Mouse (Mus musculus) frontal cortex, adult 2 months (tissue): Measurements from ENCODE around the gene Trim37. TPM values are rescaled to one million over a fixed set of nuclear protein-coding genes. Genes with fewer than 3 reads are reported as not detected.

ENCODE experiments used
- DNase-seq, 2 experiments: peaks; one replicate each; pipeline ENCODE4 v3.0.0; 2022; ENCODE audit warnings: low spot score in 1 of 2; ENCODE audit errors: extremely low spot score in 1 of 2
- polyA plus RNA-seq: library from polyadenylated mRNA; depleted of rRNA; stranded (reverse); fragments of >200 nt; gene quantifications from 2 replicates; pipeline ENCODE4 v1.2.3, GENCODE M21; 2012; rRNA removed

The Trim37 gene
- 115 TPM in 2 replicates for polyA plus RNA-seq

DNA sequence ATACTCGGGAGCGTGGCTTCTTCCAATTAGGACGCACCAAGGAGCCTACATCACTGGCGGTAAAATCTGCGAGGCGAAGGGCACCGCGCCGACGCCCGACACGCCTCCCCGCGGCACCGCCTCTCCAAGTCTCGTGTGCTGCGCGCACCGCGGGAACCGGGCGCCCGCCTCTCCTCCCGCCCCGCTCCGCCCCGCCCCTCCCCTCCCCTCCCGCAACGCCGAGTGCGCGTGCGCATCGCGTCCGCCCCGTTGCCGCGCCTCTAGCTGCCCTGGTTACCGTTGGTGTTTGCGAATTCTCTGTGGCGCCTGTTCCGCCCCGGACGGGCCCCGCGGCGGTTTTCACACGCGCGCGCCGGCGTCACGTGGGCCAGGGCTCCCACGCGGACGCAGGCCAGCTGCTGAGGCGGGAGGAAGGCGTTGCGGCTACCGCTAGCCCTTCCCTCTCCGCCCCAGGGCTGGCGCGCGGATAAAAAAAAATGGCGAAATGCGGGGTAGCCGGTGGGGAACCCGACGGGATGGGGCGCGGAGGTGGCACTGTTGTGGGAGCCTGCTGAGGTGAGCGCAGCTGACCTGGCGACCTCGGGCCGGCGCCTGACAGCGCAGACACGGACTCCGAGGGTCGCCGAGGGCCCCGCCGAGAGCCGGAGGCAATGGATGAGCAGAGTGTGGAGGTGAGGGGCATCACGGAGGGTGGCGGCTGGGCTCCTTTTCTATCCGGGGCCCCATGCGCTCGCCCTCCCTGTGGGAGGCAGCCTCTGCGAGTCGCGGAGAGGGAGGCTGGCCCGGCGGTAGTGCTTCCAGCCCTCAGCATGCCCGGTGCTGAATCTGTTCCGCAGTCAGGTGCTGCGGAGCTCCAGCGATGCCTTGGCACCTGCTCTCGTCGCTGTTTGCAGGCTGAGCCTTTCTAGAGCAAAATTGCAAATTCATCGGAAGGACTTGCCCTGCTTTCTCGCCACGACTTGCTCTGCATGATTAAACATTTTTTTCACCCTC is at the start of gene Trim37:
Gene Trim37, plus strand, starts transcription at position 254 of the 993 bp plus-strand sequence.
- peak; percentile 69 to 90 for DNase-seq

DNA sequence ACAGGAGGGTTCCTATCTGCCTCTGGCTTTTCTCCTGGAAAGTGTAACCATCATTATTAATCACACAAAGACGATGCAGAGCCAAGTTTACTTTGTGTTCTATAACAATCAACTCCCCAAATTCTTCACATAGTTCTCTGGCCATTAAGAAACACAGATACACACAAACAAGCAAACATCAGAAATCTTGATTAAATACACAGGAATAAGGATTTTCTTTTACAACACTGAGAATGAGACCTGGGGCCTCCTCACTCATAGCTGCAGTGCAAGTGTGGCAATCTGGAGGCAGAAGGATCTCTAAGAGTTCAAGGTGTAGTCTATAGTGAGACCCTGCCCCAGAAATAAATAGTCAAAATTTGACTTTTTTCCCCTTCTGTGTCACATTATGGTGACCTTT is 43.2 kb upstream of the Trim37 start:
- no peak for DNase-seq

DNA sequence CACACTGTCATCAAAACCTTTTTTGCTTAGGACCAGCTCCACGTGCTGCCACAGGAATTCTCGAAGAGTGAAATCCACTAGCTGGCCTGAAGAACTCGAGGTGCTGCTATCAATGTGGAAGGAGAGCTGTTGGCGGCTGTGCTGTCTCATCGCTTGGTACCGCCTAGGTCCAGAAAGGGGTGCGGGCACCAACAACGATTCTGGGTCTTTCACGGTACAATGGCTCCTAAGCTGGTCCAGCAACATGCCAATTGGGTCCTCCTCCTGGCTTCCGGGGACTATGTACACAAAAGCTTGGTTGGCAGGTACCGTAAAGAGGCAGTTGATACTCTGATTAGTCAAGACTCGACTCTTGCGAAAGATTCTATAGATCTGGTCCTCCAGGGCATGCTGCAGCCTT is 41.4 kb upstream of the Trim37 start:
- no peak for DNase-seq

DNA sequence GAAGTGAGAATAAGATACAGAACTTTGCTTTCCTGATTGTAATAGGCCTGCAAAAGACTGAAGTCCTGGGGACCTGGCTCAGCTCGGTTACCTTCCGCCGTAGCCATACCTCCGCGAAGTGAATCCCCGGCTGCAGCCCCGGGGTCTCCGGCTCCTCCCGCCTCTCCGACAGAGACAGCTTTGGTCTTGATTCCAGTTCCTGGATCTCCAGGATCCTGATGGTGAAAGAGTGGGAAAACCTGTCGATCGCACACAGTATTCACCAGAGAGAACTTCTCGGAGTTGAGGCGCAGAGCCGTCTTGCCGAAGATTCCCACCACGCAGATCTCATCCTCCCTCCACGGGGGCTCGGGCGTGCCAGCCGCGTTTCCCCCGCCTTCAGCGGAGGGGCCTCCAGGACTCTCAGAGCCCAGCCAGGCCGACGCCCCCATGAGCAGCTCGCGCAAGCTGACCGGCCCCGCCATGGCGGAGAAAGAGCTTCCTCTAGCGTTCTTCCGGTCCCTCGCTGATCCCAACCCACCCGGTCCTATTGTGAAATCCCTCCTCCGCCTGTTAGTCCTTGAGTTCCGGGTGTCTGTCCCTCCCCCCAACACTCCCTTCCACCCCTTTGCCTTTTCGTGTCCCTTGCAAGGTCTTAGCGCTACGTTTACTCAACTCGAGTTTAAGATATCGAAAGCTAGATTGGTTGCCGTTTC is 40.4 kb upstream of the Trim37 start, which contains the start of gene Smg8:
Gene Smg8, minus strand, starts transcription at position 485 of the 695 bp plus-strand sequence.
- peak; percentile 44 to 88 for DNase-seq

DNA sequence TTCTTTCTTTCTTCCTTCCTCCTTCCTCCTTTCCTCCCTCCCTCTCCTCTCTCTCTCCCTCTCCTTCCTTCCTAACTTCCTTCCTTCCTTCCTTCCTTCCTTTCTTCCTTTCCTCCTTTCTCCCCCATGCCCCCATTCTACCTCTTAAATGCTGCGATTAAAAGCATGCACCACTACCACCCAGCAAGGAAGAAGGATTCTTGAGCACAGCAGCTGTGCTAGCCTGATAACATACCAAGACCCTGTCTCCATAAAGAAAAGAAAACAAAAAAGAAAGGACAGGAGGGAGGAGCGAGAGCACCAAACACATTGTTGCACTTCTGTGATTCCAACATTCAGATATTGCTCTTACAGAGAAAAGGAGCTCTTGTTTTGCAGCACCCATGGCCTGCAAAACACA is 39.7 kb upstream of the Trim37 start:
- no peak for DNase-seq

DNA sequence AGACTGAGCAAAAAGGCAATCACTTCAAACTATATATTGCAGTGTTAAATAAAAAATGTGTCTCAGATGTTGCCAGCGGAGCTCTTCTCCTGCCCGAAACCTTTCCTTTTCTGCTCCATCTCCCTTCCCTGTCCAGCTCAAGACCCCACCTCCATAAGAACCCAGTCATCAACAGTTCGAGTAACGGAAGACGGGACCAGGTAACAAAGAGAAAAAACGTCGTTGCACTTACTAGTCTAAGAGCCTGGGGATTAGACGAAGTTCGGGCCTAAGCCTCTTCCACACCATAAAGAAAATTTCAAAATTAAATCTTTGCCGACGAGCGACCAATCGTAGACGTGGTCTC is 18.5 kb upstream of the Trim37 start, which contains the start of gene Prr11:
Gene Prr11, minus strand, starts transcription at position 300 of the 346 bp plus-strand sequence.
- no peak for DNase-seq

DNA sequence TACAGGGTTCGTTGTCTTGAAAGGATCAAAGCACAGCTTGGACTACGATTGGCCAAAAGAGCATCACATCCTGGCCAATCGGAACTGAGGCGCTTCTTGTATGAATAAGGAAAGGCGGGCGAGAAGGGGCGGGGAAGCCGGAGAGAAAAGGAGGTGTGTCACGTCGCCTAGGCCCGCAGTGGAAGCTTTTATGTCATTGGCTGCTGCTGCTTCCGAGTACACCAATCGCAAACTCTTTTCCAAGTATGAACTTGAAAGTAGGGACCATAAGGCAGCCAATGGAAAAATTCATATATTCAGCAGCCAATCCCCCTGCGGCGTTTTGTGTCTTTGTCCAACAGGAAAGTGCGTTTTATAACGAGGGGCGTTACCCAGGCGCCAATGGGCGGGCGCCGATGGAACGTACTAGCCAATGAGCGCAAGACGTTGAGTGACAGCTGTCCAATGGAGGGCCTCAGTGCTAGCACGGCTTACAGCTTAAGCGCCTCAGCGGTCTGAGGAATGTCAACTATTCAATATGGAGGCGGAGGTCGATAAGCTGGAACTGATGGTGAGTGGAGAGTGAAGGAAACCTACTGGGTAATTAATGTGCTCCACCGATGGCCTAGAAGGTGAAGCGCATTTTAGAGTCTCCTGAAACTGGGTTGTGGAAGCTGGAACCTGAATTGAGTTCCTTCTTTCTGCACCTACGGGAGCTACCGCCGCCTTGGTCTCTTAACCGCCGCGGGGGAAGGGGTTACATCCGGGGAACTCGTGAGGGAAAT is 17.9 kb upstream of the Trim37 start, which contains the start of gene Ska2:
Gene Ska2, plus strand, starts transcription at position 480 of the 764 bp plus-strand sequence.
- DNase-seq, result peak; percentile 98 to 99

DNA sequence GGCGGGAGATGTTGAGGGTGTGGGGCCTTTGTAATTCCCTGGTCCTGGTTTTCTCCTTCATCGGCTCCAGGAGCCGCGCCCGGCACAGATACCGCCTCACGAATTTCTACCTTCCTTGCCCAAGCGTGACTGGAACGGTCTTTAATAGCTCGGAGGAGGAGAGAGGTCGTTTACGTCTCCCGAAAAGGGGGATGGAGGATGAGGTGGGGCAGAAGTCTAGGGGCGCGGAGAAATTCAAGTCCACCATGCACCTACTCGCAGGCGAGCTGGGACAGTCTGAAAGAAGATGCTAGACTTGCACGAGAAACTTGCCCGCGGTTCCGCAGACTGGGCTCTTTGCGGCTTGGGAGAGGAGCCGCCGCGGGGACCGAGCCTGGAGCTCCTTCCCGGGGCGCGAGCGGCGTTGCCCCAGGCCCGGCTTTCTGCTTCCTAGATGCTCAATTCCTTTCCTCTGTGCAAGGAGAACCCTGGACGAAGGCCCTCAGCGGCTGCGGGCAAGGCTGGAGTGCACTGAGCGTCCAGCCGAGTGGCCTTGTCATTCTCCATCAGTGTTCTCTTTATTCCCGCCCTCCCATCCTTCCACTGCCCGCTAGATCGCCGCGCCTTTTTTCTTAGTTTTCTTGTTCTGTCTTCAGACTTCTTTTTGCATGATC is 17.2 kb upstream of the Trim37 start:
- DNase-seq, result peak in 1 of 2 experiments; percentile 9

DNA sequence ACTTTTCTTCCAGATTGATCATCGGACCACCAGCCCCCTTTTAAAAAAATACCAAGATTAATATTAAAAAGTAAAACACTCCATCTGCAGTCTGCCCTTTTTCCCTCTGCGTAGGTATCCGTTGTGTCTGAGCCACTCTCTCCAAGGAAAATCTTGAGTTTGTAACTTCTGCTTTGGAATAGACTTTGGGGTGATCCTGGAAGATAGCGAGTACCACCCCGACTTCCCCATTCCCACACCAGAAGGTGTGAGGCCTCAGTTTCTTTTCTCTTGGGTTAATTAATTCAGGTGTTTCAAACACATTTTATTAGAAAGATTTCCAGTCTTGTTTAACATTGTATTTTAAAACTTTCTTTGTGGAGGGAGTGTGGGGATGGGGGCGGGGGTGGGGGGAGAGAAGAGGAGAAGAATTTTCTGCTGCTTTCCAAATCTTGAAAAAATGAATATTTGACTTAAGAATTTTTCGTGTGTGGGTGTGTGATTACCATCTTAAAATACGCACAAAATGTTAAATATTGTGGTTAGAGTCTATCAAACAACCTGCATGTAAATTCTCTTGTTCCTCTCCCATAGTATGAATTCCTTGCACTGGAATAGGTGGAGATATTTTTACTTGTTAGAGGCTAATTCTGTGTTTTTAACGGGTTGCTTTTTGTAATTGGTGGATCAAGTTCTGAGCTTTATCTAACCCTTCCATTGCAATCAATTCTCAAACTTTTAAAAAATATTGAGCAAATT is 16.5 kb upstream of the Trim37 start:
- no peak for DNase-seq

DNA sequence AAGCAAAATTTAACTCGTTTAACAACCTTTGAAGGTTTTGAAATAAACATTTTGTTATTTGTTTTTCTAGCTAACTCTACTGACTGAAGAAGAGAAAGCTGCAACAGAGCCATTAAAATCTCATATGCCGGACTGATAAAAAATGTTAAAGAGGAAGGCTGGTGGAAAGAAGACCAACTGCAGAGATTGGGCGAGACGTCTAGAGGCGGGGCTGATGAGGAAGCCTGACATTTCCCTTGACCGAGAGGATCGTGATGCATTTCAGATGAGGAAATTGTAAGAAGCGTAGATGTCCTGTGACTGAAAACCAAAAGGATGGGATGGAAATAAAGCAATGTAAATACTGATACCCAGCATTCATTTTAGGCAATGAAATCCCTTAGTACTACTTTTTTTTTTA is 5.0 kb upstream of the Trim37 start:
- no peak for DNase-seq

DNA sequence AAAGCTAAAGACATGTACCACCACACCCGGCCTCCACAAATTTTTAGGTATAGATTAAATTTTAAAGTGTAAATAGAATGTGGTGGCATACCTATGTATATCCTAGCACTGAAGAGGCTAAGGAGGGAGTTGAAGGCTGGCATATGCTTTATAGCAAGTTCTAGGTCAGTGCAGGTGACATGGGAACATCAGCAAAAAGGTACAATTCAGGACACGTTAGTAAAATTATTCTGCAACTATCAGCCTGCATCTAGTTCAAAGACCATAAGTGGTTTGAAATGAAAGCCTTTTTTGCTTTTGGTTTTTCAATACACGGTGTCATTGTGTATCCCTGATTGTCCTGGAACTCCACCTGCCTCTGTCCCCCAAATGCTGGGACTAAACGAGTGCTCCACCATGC is 1.3 kb upstream of the Trim37 start:
- no peak for DNase-seq

DNA sequence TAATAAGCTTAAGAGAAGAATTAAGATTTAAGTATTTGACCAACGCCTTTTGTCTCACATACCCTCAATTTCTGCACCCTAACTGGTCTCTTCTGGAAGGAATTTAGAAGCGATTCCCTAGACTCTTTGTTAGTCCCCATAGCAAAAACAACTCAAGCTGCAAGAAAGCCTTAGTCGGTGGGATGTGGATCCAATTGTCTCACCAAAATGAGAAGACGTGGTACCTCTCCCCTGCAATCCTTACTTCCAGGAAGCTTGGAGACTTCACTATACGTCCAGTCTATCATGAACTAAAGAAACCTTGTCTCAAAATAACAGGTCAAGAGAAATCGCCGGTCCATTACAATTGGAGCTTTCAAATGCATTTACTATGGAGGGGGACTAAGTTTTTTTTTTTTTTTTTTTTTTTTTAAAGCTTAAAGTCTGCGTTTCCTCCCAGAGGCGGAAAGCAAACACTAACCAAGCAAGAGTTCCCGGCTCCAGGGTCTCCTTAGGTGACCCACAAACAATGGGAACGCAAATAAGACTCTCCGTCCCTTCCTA is 525 bp upstream of the Trim37 start:
- no peak for DNase-seq

DNA sequence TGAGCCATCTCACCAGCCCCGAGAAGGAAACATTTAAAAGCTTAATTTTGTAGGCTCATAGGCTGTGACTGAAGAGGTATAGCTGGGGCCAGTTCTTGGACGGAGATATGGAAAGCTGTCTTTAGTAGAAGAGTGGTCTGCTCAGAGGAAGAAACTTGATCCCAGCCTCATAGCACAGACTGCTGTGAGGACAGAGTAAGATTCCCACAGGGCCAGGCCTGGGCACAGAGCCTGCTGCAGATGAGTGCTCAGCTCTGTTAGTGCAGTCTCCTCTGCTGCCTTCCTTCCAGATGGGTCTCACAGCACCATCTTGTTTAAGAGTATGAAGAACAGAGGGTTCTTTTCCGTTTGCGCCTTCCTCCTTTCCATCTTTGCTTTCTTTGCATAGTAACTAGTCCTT is 9.4 kb downstream of the Trim37 start:
- DNase-seq, result no peak

DNA sequence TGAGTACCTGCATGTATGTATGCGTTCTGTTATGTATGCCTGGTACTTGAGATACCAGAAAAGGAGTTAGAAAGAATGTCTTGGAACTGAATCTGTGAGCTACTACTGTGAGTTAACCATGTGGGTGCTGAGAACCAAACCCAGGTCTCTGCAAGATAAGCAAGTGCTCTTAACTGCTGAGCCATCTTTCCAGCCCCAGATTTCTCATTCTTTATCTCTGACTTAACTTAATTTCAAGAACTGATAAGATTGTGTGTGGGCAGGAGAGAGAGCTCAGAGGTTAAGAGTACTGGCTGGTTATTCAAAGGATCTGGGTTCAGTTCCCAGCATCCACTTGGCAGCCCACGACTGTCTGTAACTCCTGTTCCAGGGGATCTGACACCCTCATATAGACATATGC is 31.1 kb downstream of the Trim37 start:
- no peak for DNase-seq

DNA sequence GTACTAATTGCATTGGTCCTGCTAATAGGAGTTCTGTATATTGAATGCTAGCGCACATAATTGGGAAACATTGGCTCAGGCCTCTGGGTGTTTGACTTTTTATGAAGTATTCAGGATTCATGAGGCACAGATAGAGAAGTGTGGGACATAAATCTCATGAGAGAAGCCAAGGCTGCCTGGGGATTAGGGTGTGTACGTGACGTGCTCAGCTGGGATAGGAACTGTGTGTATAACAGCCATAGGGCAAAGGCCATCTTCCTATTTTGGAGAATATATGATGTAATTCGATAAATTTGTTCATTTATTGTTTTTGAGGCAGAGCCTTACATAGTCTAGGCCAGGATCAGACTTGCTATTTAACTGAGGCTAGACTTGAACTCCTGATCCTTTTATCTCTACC is 35.8 kb downstream of the Trim37 start:
- DNase-seq, result no peak

DNA sequence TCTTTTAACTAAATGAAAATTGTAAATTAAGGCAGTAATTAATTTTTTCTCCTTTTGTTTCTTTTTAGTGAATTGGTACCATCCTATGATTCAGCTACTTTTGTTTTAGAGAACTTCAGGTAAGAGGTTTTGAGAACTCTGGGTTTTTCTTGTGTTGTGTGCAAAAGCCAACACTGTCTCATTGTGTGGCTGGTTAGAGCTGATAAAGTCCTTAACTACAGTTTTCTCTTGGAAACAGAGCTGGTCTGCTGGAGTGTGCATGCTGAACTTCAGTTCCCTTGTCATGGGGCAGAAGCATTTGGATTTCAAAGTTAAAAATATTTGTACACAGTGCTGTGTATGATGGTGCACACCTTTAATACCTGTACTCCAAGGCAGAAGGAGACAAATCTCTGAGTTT is 36.9 kb downstream of the Trim37 start:
- DNase-seq, result no peak

DNA sequence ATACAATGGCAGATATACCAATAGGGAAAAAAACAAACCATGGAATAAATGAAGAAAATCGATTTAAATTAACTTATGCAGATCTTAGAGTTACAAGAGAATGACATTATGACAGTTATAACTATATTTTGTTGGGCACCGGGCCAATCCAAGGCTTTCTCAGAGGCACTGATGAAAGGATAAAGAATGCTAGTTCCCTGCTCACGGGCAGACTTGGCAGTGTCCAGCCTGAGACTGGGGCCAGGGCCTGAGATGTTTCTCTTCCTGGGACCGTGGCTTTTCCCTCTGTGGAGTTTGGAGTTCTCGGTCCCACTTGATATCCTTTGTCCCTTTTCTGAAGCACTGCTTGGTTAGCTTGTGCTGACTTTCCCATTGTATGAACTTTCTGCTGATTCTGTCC is 46.7 kb downstream of the Trim37 start:
- no peak for DNase-seq

DNA sequence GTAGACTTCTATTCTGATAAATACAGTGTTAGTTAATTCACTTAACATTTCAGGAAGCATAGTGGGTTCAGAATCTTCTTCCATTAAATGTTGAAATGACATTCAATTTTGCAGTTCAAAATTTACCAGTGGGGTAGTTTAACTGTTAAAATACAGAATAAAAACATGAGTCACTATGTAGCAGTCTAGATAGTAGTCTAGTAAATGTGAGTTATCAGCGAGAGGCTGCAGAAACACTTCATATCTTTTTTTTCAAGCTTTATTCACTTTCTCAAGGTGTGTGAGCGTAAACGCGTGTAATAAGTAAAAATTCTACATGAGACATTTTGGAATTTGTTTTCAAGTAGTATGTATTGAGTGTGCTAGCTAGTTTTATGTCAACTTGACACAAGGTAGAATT is 48.2 kb downstream of the Trim37 start:
- DNase-seq, result no peak

DNA sequence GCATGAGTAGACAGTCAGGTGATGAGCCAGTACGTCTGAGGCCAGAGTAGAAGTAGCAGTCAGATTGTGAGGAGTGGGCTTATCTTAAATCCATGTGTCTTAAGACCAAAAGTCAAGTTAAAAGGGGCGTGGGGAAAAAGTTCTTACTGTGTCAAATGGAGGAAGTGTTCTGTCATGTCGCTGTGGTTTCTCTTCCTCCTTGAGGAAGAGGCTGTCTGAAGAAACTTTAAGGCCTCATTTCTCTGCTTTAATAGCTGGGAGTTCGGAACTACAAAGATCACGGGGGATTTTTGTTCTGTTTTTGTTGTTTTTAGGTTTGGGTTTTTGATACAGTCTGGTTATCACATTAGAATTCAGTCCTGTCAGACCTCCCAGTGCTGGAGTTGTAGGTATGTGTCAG is 85.4 kb downstream of the Trim37 start:
- no peak for DNase-seq
